Mouse (Mus musculus) erythroblast, embryonic 14.5 days (primary cell): Measurements from ENCODE around the gene Bmpr1b.

Experiments used
- GATA1 ChIP-seq: IDR thresholded peaks from 2 replicates; pipeline ENCODE4 v1.6.1; 2012; ENCODE audit warnings: low read length, inconsistent platforms, mixed read lengths
- TAL1 ChIP-seq: IDR thresholded peaks from 3 replicates; pipeline ENCODE4 v1.6.1; 2012; ENCODE audit warnings: low read length, inconsistent platforms, mixed read lengths

DNA sequence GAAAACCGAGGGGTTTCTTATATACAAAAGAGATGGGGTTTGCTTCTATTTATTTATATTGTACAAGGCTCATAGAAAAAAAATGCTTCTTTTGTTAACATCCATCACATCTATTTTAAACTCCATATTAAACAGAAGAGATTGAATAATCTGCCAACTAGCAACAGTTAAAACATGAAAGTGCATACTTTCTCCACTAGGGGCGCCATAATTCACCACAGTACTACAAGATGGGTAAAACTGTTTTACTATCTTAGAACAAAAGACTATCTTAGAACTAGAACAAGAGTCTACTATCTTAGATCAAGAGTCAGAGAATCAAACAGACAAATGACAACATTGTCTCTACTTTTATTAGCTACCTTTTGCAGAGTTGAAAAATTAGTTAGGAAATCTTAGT is 125.8 kb downstream of the Bmpr1b start:
- TF ChIP-seq GATA1 (no peak), TAL1 (no peak)
